Mouse (Mus musculus) CH12.LX (cell line): Measurements from ENCODE around the gene 2610301B20Rik. TPM values are rescaled to one million over a fixed set of nuclear protein-coding genes. Genes with fewer than 3 reads are reported as not detected.

Experiments
- DNase-seq: peaks from one replicate; pipeline ENCODE4 v3.0.0-alpha.2; 2013; ENCODE audit errors: extremely low read depth
- H3K27ac ChIP-seq: 2 replicates; pipeline ENCODE4 v1.5.1; 2012; ENCODE audit warnings: low read depth, mild to moderate bottlenecking, control low read depth, moderate library complexity; ENCODE audit not compliant: insufficient read depth
- H3K27me3 ChIP-seq: replicated peaks from 2 replicates; pipeline ENCODE3; 2012; ENCODE audit warnings: inconsistent platforms
- H3K36me3 ChIP-seq, 2 experiments: replicated peaks in 1 of 2; 2 replicates each; pipeline versions ENCODE3 to v1.6.1; 2012; ENCODE audit warnings: inconsistent platforms in 1 of 2, low read length in 1 of 2, mild to moderate bottlenecking in 1 of 2, mixed read lengths in 1 of 2, moderate library complexity in 1 of 2; ENCODE audit not compliant: control insufficient read depth in 1 of 2, insufficient read depth in 1 of 2
- H3K4me1 ChIP-seq, 2 experiments: 2 replicates each; pipeline ENCODE4 v1.6.1; 2012; ENCODE audit warnings: inconsistent platforms in 1 of 2, moderate library complexity in 1 of 2; ENCODE audit not compliant: insufficient read depth in 2 of 2, control insufficient read depth in 1 of 2
- H3K4me2 ChIP-seq: 2 replicates; pipeline ENCODE4 v1.6.1; 2012; ENCODE audit warnings: low read depth, mild to moderate bottlenecking, control low read depth; ENCODE audit not compliant: poor library complexity, insufficient read depth, severe bottlenecking
- H3K4me3 ChIP-seq, 3 experiments: fragments of 150-350 bp in 1 of 3; sonication (generic) in 1 of 3; replicated peaks in 1 of 3; 2 replicates each; pipeline versions ENCODE3 to v1.5.1; 2011 to 2012; ENCODE audit warnings: low read depth in 2 of 3, low read length in 2 of 3, mild to moderate bottlenecking in 2 of 3, moderate library complexity in 2 of 3, control low read depth in 1 of 3, improper control_type of control experiment in 1 of 3, inconsistent platforms in 1 of 3, mixed read lengths in 1 of 3; ENCODE audit not compliant: poor library complexity in 1 of 3
- H3K79me2 ChIP-seq: replicated peaks from 2 replicates; pipeline ENCODE4 v1.6.1; 2012; ENCODE audit warnings: mild to moderate bottlenecking, moderate library complexity; ENCODE audit not compliant: control insufficient read depth, poor library complexity, insufficient read depth, severe bottlenecking; ENCODE audit errors: extremely low read depth
- H3K9ac ChIP-seq: 2 replicates; pipeline ENCODE4 v1.6.1; 2012; ENCODE audit warnings: low read depth, mild to moderate bottlenecking, control low read depth, moderate library complexity; ENCODE audit not compliant: insufficient read depth
- H3K9me3 ChIP-seq: replicated peaks from 2 replicates; pipeline ENCODE3; 2012; ENCODE audit warnings: low read length, inconsistent platforms, mixed read lengths
- BHLHE40 ChIP-seq: IDR thresholded peaks from 2 replicates; pipeline ENCODE4 v1.6.1; 2011; ENCODE audit warnings: mild to moderate bottlenecking, low read depth, low read length, improper control_type of control experiment
- CHD1 ChIP-seq: IDR thresholded peaks from 2 replicates; pipeline ENCODE4 v1.6.1; 2012; ENCODE audit warnings: low read depth, low read length, improper control_type of control experiment, inconsistent platforms
- CTCF ChIP-seq, 2 experiments: IDR thresholded peaks in 1 of 2; conservative IDR thresholded peaks in 1 of 2; 2 replicates each; pipeline ENCODE4 v1.5.1; 2011 to 2012; ENCODE audit warnings: low read depth in 2 of 2, low read length in 2 of 2, improper control_type of control experiment in 1 of 2, inconsistent platforms in 1 of 2, mild to moderate bottlenecking in 1 of 2, moderate library complexity in 1 of 2
- ELF1 ChIP-seq: IDR thresholded peaks from 2 replicates; pipeline ENCODE4 v1.6.1; 2014; ENCODE audit warnings: low read depth, mild to moderate bottlenecking, inconsistent platforms, low read length, improper control_type of control experiment
- EP300 ChIP-seq: IDR thresholded peaks from 2 replicates; pipeline ENCODE4 v1.6.1; 2011; ENCODE audit warnings: low read length, improper control_type of control experiment
- KAT2A ChIP-seq: IDR thresholded peaks from 2 replicates; pipeline ENCODE4 v1.6.1; 2012; ENCODE audit warnings: low read length, improper control_type of control experiment, inconsistent platforms; ENCODE audit not compliant: insufficient replicate concordance
- MAX ChIP-seq: IDR thresholded peaks from 2 replicates; pipeline ENCODE4 v1.6.1; 2011; ENCODE audit warnings: low read length, improper control_type of control experiment
- MAZ ChIP-seq: IDR thresholded peaks from 2 replicates; pipeline ENCODE4 v1.6.1; 2012; ENCODE audit warnings: low read depth, mild to moderate bottlenecking, inconsistent platforms, low read length, improper control_type of control experiment, moderate library complexity
- MEF2A ChIP-seq: IDR thresholded peaks from 2 replicates; pipeline ENCODE4 v1.6.1; 2014; ENCODE audit warnings: low read depth, mild to moderate bottlenecking, inconsistent platforms, low read length, improper control_type of control experiment, borderline replicate concordance
- MXI1 ChIP-seq: IDR thresholded peaks from 2 replicates; pipeline ENCODE4 v1.6.1; 2011; ENCODE audit warnings: mild to moderate bottlenecking, low read depth, low read length, improper control_type of control experiment
- NRF1 ChIP-seq: IDR thresholded peaks from 2 replicates; pipeline ENCODE4 v1.6.1; 2014; ENCODE audit warnings: low read depth, mild to moderate bottlenecking, inconsistent platforms, low read length, improper control_type of control experiment, moderate library complexity
- POLR2AphosphoS2 ChIP-seq: IDR thresholded peaks from 2 replicates; pipeline ENCODE4 v1.6.1; 2011; ENCODE audit warnings: low read depth, low read length, improper control_type of control experiment
- RAD21 ChIP-seq: IDR thresholded peaks from 2 replicates; pipeline ENCODE4 v1.6.1; 2011; ENCODE audit warnings: low read depth, mild to moderate bottlenecking, low read length, improper control_type of control experiment, moderate library complexity
- SMC3 ChIP-seq: IDR thresholded peaks from 2 replicates; pipeline ENCODE4 v1.6.1; 2011; ENCODE audit warnings: low read depth, low read length, improper control_type of control experiment
- TCF12 ChIP-seq: IDR thresholded peaks from 2 replicates; pipeline ENCODE4 v1.6.1; 2014; ENCODE audit warnings: low read depth, mild to moderate bottlenecking, inconsistent platforms, low read length, improper control_type of control experiment
- UBTF ChIP-seq: IDR thresholded peaks from 2 replicates; pipeline ENCODE4 v1.6.1; 2012; ENCODE audit warnings: low read depth, mild to moderate bottlenecking, inconsistent platforms, low read length, improper control_type of control experiment, moderate library complexity
- ZC3H11A ChIP-seq: IDR thresholded peaks from 2 replicates; pipeline ENCODE4 v1.6.1; 2012; ENCODE audit warnings: low read depth, mild to moderate bottlenecking, inconsistent platforms, low read length, improper control_type of control experiment
- ZMIZ1 ChIP-seq: IDR thresholded peaks from 2 replicates; pipeline ENCODE4 v1.6.1; 2012; ENCODE audit warnings: low read depth, mild to moderate bottlenecking, inconsistent platforms, low read length, improper control_type of control experiment
- ZNF384 ChIP-seq: IDR thresholded peaks from 2 replicates; pipeline ENCODE4 v1.6.1; 2012; ENCODE audit warnings: low read depth, low read length, improper control_type of control experiment, inconsistent platforms
- dilution Hi-C: fragments of 300-500 bp; cut with MboI; formaldehyde crosslinking; loops from 2 replicates; pipeline ENCODE4 v1.14.3; 2020; ENCODE audit warnings: low sequenced_read_pairs; ENCODE audit not compliant: extremely low pct_unique_long_range_greater_than_20kb, extremely low pct_ligation_motif_present
- in situ Hi-C: fragments of 300-500 bp; cut with MboI; formaldehyde crosslinking; loops from 3 replicates; pipeline ENCODE4 v1.14.3; 2019; ENCODE audit warnings: low sequenced_read_pairs, low pct_ligation_motif_present, low pct_unique_long_range_greater_than_20kb, mixed read lengths
- polyA plus RNA-seq: library from polyadenylated mRNA; unstranded; fragments of >175 nt; gene quantifications from 2 replicates; pipeline ENCODE4 v1.2.1, GENCODE M21; 2012; ENCODE audit warnings: low read depth; ENCODE audit not compliant: insufficient read length
- total RNA-seq, 2 experiments: library from RNA; depleted of rRNA; stranded (reverse); fragments of 300-350 nt in 1 of 2; fragments of >200 nt in 1 of 2; gene quantifications; 2 replicates each; pipeline ENCODE4 v1.2.3; 2012 to 2014

2610301B20Rik gene
- total and polyA plus RNA-seq, 3 experiments = 7.9 to 27.4 (median 22.5) TPM

- TF ChIP-seq EP300 (0 out of 2 replicates have a peak, but pooled peaks have one; percentile 17), MAX (no peak), ZNF384 (peak; percentile 91), CHD1 (no peak), CTCF (conservative IDR thresholded peaks at IDR 0.05 in 1 of 2, IDR thresholded peaks at IDR 0.05 in 1 of 2; ENCODE audit: low read depth in 2 of 2, low read length in 2 of 2) (peak; percentile 67 to 76), SMC3 (peak; percentile 56), RAD21 (peak; percentile 80)
- dilution Hi-C loops (no loop called here), in situ Hi-C loops (no loop called here)
- Histone ChIP-seq H3K27ac (no peak overlapping the region), H3K9me3 (no peaks in the 10 kb centered on the region), H3K27me3 (no peaks in the 10 kb centered on the region), H3K9ac (no peak overlapping the region), H3K36me3 (no peaks in the 10 kb centered on the region), H3K4me2 (no peak overlapping the region), H3K4me3 (no peak overlapping the region), H3K4me1 (peaks cover 4 to 36% of the 10 kb centered on the region in 2 experiments; a peak in 3 of 4 replicates), H3K79me2 (no peaks in the 10 kb centered on the region)
- peak; percentile 45 for DNase-seq
These were observed 38.8 kb upstream of the 2610301B20Rik start for GRCm38 (mm10) chr4:10835252-10836051.

DNA sequence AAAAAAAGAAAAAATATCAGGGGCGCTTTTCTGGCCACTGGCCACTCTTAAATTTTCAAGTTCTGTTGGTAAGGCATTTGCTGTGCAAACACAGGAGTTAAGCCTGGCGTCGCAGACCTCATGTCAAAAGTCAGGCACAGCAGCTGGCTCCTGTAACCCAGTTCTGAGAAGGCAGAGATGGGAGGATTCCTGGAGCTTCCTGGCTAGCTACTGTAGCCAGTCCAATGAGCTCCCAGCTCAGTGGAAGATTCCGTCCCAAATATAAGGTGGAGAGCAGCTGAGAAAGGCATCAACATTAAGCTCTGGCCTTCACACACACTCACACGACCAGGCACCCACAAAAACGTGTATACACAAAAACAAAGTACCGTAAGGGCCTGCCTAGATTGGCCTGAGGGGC, 28.4 kb upstream of the 2610301B20Rik start:
- dilution Hi-C loops = no loop called here
- Histone ChIP-seq H3K4me2 (no peak overlapping the region), H3K9me3 (no peaks in the 10 kb centered on the region), H3K27ac (no peak overlapping the region), H3K9ac (no peak overlapping the region), H3K4me3 (no peak overlapping the region), H3K27me3 (no peaks in the 10 kb centered on the region), H3K36me3 (no peaks in the 10 kb centered on the region), H3K79me2 (no peaks in the 10 kb centered on the region), H3K4me1 (no peaks in the 10 kb centered on the region)
- TF ChIP-seq MXI1 (no peak), TCF12 (no peak), MEF2A (no peak), ZMIZ1 (no peak), NRF1 (no peak), ELF1 (no peak), RAD21 (no peak), UBTF (no peak), ZC3H11A (no peak), BHLHE40 (no peak), POLR2AphosphoS2 (no peak), KAT2A (no peak), MAZ (no peak)
- no peak for DNase-seq
- in situ Hi-C loops = no loop called here
